Mouse (Mus musculus) stomach, postnatal 0 days (tissue): Measurements from ENCODE around the gene Napepld.

Experiments used
- CTCF ChIP-seq: IDR thresholded peaks from 2 replicates; pipeline ENCODE4 v1.5.1; 2016; ENCODE audit warnings: antibody characterized with exemption, low read depth, mild to moderate bottlenecking, moderate library complexity
- EP300 ChIP-seq: optimal IDR thresholded peaks from 2 replicates; pipeline ENCODE3; 2016; ENCODE audit warnings: antibody characterized with exemption

DNA sequence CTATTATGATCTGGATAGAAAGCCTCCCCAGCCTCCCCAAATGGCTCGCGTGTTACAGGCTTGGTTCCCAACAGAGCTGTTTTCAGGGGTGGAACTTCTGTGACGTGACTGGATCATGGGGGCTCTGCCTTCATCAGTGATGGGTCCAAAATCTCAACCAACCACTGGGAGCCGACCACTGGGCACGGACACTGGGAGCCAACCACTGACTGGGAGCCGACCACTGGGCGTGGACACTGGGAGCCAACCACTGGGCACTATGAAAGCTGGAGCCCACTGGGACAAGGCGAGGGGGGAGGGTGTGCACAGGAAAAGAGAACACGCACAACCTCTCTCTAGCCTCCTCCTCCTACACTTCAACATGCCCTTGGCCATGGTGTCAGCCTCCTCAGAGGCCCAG is 17.4 kb downstream of the Napepld start:
- TF ChIP-seq CTCF (no peak), EP300 (no peak)
